Mouse (Mus musculus) limb, embryonic 14.5 days (tissue): ENCODE data around the gene Adamtsl4. TPM values are rescaled to one million over a fixed set of nuclear protein-coding genes. Genes with fewer than 3 reads are reported as not detected.
"Not testable (repeated sequence)": the region's sequence is repeated elsewhere in the genome, so short reads cannot be mapped to it uniquely, and the experiment has no call there.

ENCODE experiments used
- ATAC-seq: fragments of 200-750 bp; cut with Nextera tagmentation; 2 replicates; pipeline ENCODE4 v1.8.0; 2017; ENCODE audit warnings: low read depth, moderate number of reproducible peaks, moderate TSS enrichment; ENCODE audit not compliant: low FRiP score
- DNase-seq: peaks from one replicate; pipeline ENCODE4 v3.0.0-alpha.2; 2015; ENCODE audit warnings: low spot score
- H3K27ac ChIP-seq: fragments of 300-500 bp; sonication (generic); replicated peaks from 2 replicates; pipeline ENCODE4 v1.5.1; 2014; ENCODE audit warnings: low read depth, mild to moderate bottlenecking, low read length, moderate library complexity, mixed read lengths
- H3K27me3 ChIP-seq: fragments of 300-500 bp; sonication (generic); 2 replicates; pipeline ENCODE4 v1.6.1; 2014; ENCODE audit warnings: low read length, mixed read lengths; ENCODE audit not compliant: control insufficient read depth, insufficient read depth
- H3K36me3 ChIP-seq: fragments of 300-500 bp; sonication (generic); 2 replicates; pipeline ENCODE4 v1.6.1; 2014; ENCODE audit warnings: mild to moderate bottlenecking, low read length, moderate library complexity, mixed read lengths; ENCODE audit not compliant: control insufficient read depth, insufficient read depth
- H3K4me1 ChIP-seq: fragments of 300-500 bp; sonication (generic); 2 replicates; pipeline ENCODE4 v1.6.1; 2014; ENCODE audit warnings: antibody characterized with exemption, low read length, mixed read lengths; ENCODE audit not compliant: control insufficient read depth, insufficient read depth
- H3K4me2 ChIP-seq: fragments of 300-500 bp; sonication (generic); replicated peaks from 2 replicates; pipeline ENCODE4 v1.6.1; 2014; ENCODE audit warnings: low read depth, mild to moderate bottlenecking, low read length, moderate library complexity; ENCODE audit not compliant: severe bottlenecking
- H3K4me3 ChIP-seq: fragments of 300-500 bp; sonication (generic); replicated peaks from 2 replicates; pipeline ENCODE4 v1.5.1; 2014; ENCODE audit warnings: low read length
- H3K9ac ChIP-seq: fragments of 300-500 bp; sonication (generic); 2 replicates; pipeline ENCODE4 v1.6.1; 2014; ENCODE audit warnings: mild to moderate bottlenecking, low read depth, low read length, moderate library complexity; ENCODE audit not compliant: severe bottlenecking
- H3K9me3 ChIP-seq: fragments of 300-500 bp; sonication (generic); 2 replicates; pipeline ENCODE4 v1.6.1; 2016; ENCODE audit warnings: low read length; ENCODE audit not compliant: control insufficient read depth
- POLR2A ChIP-seq: fragments of 200-500 bp; IDR thresholded peaks from 2 replicates; pipeline ENCODE4 v1.8.0; 2012; ENCODE audit warnings: inconsistent platforms, mild to moderate bottlenecking, moderate library complexity, borderline replicate concordance; ENCODE audit not compliant: insufficient read depth, insufficient read length; ENCODE audit errors: extremely low read depth
- WGBS: fragments of 180-500 bp; shearing (Covaris S2); extraction: QIAGEN DNeasy Blood & Tissue Kit; methylation state at CpG from one replicate; pipeline ENCODE4 v1.1.7; 2014; 5-methylcytosine and 5-hydroxymethylcytosine counted together
- polyA plus RNA-seq, 2 experiments: library from polyadenylated mRNA; depleted of rRNA in 1 of 2; stranded (reverse) in 1 of 2; unstranded in 1 of 2; fragments of >200 nt; fragmentation: Nextera tagmentation in 1 of 2; extraction: Ambion mirVana in 1 of 2; gene quantifications; 2 replicates each; pipeline versions ENCODE4 v1.2.1 to v1.2.3; 2012 to 2014

The Adamtsl4 gene
- polyA plus RNA-seq, 2 experiments = 2.8 to 3.3 TPM

DNA sequence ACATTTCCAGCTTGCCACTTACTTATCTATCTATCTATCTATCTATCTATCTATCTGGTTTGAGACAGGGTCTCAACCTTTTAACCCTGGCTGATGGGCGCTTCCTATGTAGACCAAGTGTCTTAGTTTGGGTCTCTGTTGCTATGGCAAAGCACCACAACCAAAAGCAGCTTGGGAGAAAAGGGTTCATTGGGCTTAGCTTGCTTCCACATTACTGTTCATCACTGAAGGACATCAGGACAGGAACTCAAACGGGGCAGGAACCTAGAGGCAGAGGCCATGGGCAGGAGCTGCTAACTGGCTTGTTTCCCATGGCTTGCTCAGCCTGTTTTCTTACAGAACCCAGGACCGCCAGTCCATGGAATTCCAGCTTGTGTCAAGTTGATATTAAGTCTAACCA lies 30.6 kb downstream of the Adamtsl4 start:
- Histone ChIP-seq H3K27me3 (no peaks in the 10 kb centered on the region), H3K9me3 (no peaks in the 10 kb centered on the region), H3K27ac (no peak overlapping the region), H3K9ac (no peak overlapping the region), H3K4me3 (no peak overlapping the region), H3K4me1 (peaks cover 24% of the 10 kb centered on the region), H3K4me2 (no peak overlapping the region), H3K36me3 (peaks cover 18% of the 10 kb centered on the region)
- DNase-seq (no peak), ATAC-seq (no peak)
- WGBS = 89% methylated on average over 3 of the region's 3 CpGs
- TF ChIP-seq POLR2A = no peak

DNA sequence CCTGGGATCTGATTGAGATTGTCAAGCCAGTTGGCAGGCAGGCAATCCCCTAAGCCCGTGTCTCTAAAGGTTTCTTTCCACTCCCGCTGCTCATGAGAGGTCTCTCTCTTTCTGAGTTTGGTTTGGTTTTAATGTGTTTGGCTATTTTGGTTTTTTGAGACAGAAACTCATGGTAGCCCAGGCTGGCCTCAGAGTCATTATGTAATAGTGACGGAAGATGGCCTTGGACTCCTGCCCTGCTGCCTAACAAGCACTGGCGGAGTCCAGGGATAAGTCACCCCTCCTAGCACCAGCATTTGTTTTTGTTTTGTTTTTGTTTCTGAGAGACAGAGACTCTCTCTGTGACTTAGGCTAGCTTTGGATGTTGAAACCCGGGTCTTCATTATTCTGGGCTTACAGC lies 32.3 kb downstream of the Adamtsl4 start:
- Histone ChIP-seq H3K27ac (no peak overlapping the region), H3K9me3 (no peaks in the 10 kb centered on the region), H3K4me1 (peaks cover 14% of the 10 kb centered on the region), H3K4me2 (no peak overlapping the region), H3K9ac (no peak overlapping the region), H3K27me3 (no peaks in the 10 kb centered on the region), H3K36me3 (peaks cover 3% of the 10 kb centered on the region), H3K4me3 (no peak overlapping the region)
- 84% methylated on average over 5 of the region's 5 CpGs for WGBS
- ATAC-seq = no peak
- DNase-seq = no peak
- no peak for TF ChIP-seq POLR2A

- not testable (repeated sequence) for DNase-seq, H3K4me2 ChIP-seq, H3K27me3 ChIP-seq, H3K9me3 ChIP-seq, ATAC-seq, H3K4me3 ChIP-seq, H3K36me3 ChIP-seq, H3K9ac ChIP-seq, H3K27ac ChIP-seq
- WGBS = 90% methylated on average over 3 of the region's 3 CpGs
- H3K4me1 ChIP-seq = peaks cover 14% of the 10 kb centered on the region; the same call in 1 of the 2 replicates
Observed at GRCm38 (mm10) chr3:95654371-95654770, 33.3 kb downstream of the Adamtsl4 start.

DNA sequence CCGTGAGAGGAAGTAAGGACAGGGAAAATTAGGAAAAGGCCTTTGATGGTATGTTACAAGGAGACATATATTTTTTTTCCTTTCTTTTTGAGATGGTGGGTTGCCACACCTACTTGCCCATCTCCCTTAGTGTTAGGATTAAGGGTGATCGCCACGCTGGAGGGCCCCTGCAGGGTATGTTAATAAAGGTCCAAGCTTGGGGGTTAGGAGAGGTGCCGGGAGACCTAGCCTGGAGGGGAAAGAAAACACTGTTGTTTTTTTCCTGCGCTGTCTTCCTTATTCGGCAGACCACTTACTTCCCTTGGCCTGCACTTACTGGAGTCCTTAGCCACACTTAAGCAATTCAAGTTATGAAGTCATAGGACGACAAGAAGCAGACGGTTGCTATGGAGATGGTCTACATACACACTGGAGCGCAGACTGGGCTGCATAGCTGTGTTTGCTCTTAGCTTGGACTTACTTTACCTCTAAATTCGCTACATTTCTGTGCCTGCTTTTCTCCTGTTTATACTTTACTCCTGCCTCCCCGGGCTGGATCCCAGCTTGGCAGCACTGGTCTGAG lies 34.2 kb downstream of the Adamtsl4 start:
- H3K4me2 ChIP-seq = no peak overlapping the region
- no peaks in the 10 kb centered on the region for H3K27me3 ChIP-seq
- no peaks in the 10 kb centered on the region for H3K9me3 ChIP-seq
- H3K36me3 ChIP-seq = no peaks in the 10 kb centered on the region
- H3K9ac ChIP-seq = no peak overlapping the region
- WGBS = 26% methylated on average over 11 of the region's 11 CpGs
- TF ChIP-seq POLR2A = no peak
- peak; percentile 80 for DNase-seq
- H3K4me1 ChIP-seq = peaks cover 14% of the 10 kb centered on the region; the same call in 1 of the 2 replicates
- 0 out of 2 replicates have a peak overlapping the region, but pooled peaks have one; percentile 53 for H3K27ac ChIP-seq
- no peak overlapping the region for H3K4me3 ChIP-seq
- no peak for ATAC-seq

DNA sequence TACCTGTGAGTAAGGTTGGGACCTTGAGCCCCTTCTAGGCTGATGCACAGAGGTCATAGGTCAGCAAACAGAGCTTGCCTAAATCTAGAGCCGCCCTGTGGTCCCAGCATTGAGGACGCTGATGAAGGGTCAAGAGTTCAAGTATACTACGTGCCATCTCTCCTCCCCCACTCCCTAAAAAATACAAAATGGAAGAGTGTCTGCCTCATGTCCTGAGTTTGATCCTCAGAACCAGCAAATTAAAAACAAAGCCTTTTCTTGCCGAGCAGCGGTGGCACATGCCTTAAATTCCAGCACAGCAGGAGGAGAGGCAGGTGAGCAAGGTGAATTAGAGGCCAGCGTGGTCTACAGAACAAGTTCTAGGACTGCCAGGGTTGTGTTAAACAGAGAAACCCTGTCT lies 34.8 kb downstream of the Adamtsl4 start:
- WGBS = 18% methylated on average over 6 of the region's 6 CpGs
- H3K4me3 ChIP-seq = no peak overlapping the region
- H3K9me3 ChIP-seq = no peaks in the 10 kb centered on the region
- no peak for TF ChIP-seq POLR2A
- no peak overlapping the region for H3K9ac ChIP-seq
- no peaks in the 10 kb centered on the region for H3K36me3 ChIP-seq
- DNase-seq (no peak), ATAC-seq (no peak)
- H3K4me1 ChIP-seq = peaks cover 14% of the 10 kb centered on the region; the same call in 1 of the 2 replicates
- H3K27ac ChIP-seq = no peak overlapping the region
- no peak overlapping the region for H3K4me2 ChIP-seq
- no peaks in the 10 kb centered on the region for H3K27me3 ChIP-seq
